Mouse (Mus musculus): ENCODE data around the gene Arl11. TPM values are rescaled to one million over a fixed set of nuclear protein-coding genes. Genes with fewer than 3 reads are reported as not detected.
"Not testable (repeated sequence)": the region's sequence is repeated elsewhere in the genome, so short reads cannot be mapped to it uniquely, and the experiment has no call there.

Arl11 gene
- polyA plus RNA-seq, 1 experiment from 2014 or later, result 0.67 TPM

DNA sequence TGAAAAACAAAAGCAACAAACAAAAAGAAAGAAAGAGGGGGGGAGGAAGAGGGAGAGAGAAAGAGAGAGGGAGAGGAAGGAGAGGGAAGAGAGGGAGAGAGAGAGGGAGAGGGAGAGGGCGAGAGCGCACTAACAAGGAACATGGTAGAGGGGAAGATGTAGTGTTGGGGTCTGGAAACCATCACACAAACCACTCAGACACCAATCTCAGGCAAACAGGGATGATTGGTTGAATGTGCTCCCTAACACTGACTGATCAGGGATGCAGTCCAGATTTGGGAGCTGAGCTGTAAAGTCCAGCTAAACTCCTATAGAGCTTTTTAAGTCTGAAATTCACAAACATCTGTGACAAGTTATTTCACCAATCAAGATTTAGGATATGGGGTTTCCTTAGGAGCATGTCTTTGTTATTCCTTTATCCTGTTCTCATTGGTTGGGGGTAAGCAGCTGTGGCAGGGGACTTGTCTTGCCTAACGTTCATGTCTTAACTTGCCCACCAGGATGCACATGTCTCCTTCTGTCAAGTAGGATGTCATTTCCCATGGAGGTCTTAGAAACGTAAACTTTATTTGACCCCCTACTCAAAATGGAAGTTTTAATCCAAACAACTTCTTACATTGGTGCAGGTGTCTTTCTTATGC, 5.5 kb upstream of the Arl11 start:
- DNase-seq (ENCODE audit: low spot score), result no peak
- Histone ChIP-seq H3K36me3 (no peaks in the 10 kb centered on the region), H3K27me3 (ENCODE audit: insufficient read depth, poor library complexity, severe bottlenecking) (no peaks in the 10 kb centered on the region), H3K4me3 (no peak overlapping the region), H3K27ac (no peak overlapping the region), H3K4me1 (replicated peaks) (no peaks in the 10 kb centered on the region), H3K9me3 (no peaks in the 10 kb centered on the region)
- WGBS, result 82% methylated on average over 4 of the region's 4 CpGs

DNA sequence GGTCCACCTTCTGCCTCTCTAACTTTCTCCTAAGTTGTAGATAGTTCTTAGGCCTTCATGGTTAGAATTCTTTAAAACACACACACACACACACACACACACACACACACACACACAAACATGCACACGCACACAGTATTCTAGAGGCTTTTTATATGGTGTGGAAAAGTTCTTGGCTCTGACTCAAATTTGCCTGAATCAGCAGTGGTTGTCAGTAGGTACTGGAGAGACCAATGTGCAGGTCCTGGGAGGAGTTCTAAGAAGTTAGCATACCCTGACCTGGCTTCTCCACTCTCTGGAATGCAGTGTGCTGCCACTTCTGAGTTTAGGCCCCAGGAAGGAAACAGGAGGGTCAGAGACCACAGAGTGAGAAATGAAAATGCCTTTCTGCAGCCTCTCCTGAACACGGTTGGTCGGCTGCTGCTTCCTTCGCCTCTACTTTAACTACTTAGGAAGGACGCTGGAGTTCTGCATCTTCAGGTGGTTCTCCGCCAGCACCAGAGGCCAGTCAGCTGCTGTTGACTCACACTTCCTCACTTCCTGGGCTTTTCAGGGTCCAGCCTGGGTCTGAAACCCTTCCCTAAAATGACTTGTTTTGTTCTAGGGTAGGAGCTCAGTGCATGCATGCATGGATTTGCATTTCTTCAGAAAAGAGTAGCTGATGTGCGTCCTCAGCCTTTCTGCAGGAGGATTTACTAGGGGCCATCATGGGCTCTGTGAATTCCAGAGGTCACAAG, 651 bp downstream of the Arl11 start:
- Histone ChIP-seq H3K9me3 (no peaks in the 10 kb centered on the region), H3K4me1 (replicated peaks) (peaks cover 12% of the 10 kb centered on the region; the same call in 1 of the 2 replicates), H3K27me3 (ENCODE audit: insufficient read depth, poor library complexity, severe bottlenecking) (no peaks in the 10 kb centered on the region), H3K4me3 (no peak overlapping the region), H3K36me3 (no peaks in the 10 kb centered on the region), H3K27ac (no peak overlapping the region)
- DNase-seq (ENCODE audit: low spot score), result no peak
- WGBS, result 72% methylated on average over 7 of the region's 7 CpGs

DNA sequence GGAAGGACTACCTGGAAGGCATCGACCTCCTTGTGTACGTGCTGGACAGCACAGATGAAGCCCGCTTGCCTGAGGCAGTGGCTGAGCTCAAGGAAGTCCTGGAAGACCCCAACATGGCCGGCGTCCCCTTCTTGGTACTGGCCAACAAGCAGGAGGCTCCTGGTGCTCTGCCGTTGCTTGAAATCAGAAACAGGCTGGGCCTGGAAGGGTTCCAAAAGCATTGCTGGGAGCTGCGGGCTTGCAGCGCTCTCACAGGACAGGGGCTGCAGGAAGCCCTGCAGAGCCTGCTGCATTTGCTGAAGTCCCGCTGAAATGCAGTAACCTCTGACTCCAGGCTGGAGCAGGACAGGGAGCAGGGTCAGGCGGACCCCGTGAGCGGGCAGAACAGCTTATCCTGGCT, 1.4 kb downstream of the Arl11 start:
- 69% methylated on average over 12 of the region's 12 CpGs for WGBS
- Histone ChIP-seq H3K4me3 (no peak overlapping the region), H3K4me1 (replicated peaks) (peaks cover 12% of the 10 kb centered on the region; the same call in 1 of the 2 replicates), H3K9me3 (no peaks in the 10 kb centered on the region), H3K27me3 (ENCODE audit: insufficient read depth, poor library complexity, severe bottlenecking) (no peaks in the 10 kb centered on the region), H3K36me3 (no peaks in the 10 kb centered on the region), H3K27ac (no peak overlapping the region)
- DNase-seq (ENCODE audit: low spot score), result no peak

DNA sequence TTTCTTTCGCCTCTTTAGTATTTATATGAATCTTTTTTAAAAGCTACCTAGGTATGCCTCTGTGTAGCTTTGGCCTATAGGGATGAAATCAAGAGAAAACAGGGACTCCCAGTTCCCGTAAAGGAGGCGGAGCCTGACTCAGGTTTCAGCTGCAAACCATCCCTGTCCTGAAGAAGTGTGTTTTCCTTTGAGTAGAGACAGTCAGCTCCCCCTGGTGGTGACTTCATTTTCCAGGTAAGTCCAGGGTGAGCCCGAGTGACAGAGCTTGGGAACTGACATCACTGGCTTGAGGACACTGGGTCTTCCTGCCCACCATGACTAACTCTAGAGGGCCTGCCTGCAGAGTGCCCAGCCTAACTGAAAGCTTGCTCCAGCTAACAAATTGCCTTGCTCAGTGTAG, 7.3 kb downstream of the Arl11 start:
- H3K27ac ChIP-seq, result no peak overlapping the region
- H3K9me3 ChIP-seq, result no peaks in the 10 kb centered on the region
- no peaks in the 10 kb centered on the region for H3K27me3 ChIP-seq (ENCODE audit: insufficient read depth, poor library complexity, severe bottlenecking)
- 35% methylated on average over 4 of the region's 4 CpGs for WGBS
- 0 out of 2 replicates have a peak, but pooled peaks cover 5% of the 10 kb centered on the region for H3K4me1 ChIP-seq (replicated peaks)
- peak; percentile 41 for DNase-seq (ENCODE audit: low spot score)
- H3K36me3 ChIP-seq, result no peaks in the 10 kb centered on the region
- no peak overlapping the region for H3K4me3 ChIP-seq

DNA sequence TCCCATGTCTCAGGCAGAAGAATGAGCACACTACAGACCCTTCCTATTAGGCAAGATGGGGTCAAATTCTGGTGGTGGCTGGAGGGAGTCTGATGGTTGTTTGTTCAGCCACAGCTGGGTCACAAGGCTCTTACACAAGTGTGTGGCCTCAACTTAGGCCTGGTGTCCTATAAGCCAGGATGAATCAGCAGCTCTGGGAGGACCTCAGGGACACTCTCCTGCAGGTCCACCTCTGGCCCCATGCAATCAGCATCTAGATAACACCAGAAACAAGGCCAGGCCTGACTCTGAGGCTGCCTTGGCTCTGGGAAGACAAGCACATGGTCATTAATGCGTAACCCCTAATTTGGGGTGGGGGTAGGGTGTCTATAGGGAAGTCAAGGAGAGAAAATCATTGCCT, 11.2 kb downstream of the Arl11 start:
- no peaks in the 10 kb centered on the region for H3K27me3 ChIP-seq (ENCODE audit: insufficient read depth, poor library complexity, severe bottlenecking)
- 0 out of 2 replicates have a peak, but pooled peaks cover 5% of the 10 kb centered on the region for H3K4me1 ChIP-seq (replicated peaks)
- peaks cover 9% of the 10 kb centered on the region; the same call in 1 of the 2 replicates for H3K9me3 ChIP-seq
- WGBS, result 94% methylated on average over 1 of the region's 1 CpGs
- no peak for DNase-seq (ENCODE audit: low spot score)
- no peak overlapping the region for H3K4me3 ChIP-seq
- no peak overlapping the region for H3K27ac ChIP-seq
- no peaks in the 10 kb centered on the region for H3K36me3 ChIP-seq

DNA sequence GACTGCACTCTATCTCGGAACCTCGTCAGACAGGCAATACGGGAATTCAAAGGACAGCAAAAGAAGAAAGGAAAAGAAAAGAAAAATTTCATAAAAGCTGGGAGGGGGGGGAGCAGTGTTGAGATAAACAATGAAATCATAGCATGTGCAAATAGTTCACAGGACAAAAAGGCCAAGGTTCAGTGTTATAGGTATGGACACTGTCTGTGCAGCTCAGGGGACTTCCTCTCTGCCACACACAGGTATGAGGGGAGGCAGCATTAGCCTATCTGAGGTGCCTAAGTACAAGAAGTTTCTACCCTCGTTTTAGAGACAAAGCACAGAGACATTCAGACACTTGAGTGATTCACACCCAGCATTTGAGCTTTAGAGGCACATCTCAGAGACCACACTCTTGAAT, 11.6 kb downstream of the Arl11 start:
- 0 out of 2 replicates have a peak, but pooled peaks cover 5% of the 10 kb centered on the region for H3K4me1 ChIP-seq (replicated peaks)
- WGBS, result 83% methylated on average over 4 of the region's 4 CpGs
- DNase-seq (ENCODE audit: low spot score), result no peak

DNA sequence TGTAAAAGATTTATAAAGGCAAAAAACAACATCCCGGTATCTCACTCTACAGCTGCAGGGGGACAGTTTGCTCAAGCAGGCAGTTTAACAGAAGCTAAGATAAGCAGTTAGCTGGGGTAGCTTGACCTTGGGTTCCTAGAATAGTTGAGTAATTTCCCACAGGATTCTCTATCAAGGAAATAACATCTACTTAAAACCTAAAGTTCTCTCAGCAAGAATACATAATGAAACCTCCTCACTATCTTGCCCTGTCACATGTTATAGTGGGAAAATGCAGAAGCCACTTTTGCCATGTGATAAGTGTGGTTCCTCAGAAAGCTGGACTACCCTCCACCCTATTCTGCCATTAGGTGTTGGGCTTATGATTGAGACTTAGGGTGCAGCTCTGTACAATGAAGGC, 13.2 kb downstream of the Arl11 start:
- 90% methylated on average over 1 of the region's 1 CpGs for WGBS

More for the DNA sequence above, 11.6 kb downstream of the Arl11 start:
- H3K27me3 ChIP-seq (ENCODE audit: insufficient read depth, poor library complexity, severe bottlenecking), result no peaks in the 10 kb centered on the region
- H3K4me3 ChIP-seq, result no peak overlapping the region
- H3K9me3 ChIP-seq, result peaks cover 9% of the 10 kb centered on the region; the same call in 1 of the 2 replicates
- H3K27ac ChIP-seq, result no peak overlapping the region
- H3K36me3 ChIP-seq, result no peaks in the 10 kb centered on the region

DNA sequence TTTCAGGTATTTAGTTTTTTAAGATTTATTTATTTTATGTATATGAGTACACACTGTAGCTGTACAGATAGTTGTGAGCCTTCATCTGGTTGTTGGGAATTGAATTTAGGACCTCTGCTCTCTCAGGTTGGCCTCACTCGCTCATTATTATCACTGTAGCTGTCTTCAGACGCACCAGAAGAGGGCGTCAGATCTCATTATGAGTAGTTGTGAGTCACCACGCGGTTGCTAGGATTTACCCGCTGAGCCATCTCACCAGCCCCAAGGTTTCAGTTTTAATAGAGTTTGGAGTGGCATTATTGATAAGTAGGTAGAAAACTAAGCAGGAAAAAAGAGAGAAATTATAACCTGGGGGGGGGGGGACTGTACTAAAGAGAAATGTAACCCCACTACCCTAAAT, 17.5 kb downstream of the Arl11 start:
- 20% methylated on average over 6 of the region's 6 CpGs for WGBS
- H3K36me3 ChIP-seq; H3K27ac ChIP-seq; DNase-seq (ENCODE audit: low spot score); H3K4me3 ChIP-seq; H3K9me3 ChIP-seq; H3K27me3 ChIP-seq (ENCODE audit: insufficient read depth, poor library complexity, severe bottlenecking): not testable (repeated sequence)
- H3K4me1 ChIP-seq (replicated peaks), result peaks cover 19% of the 10 kb centered on the region

More for the DNA sequence above, 13.2 kb downstream of the Arl11 start:
- H3K27ac ChIP-seq, result no peak overlapping the region
- no peak overlapping the region for H3K4me3 ChIP-seq
- no peaks in the 10 kb centered on the region for H3K27me3 ChIP-seq (ENCODE audit: insufficient read depth, poor library complexity, severe bottlenecking)
- H3K9me3 ChIP-seq, result peaks cover 9% of the 10 kb centered on the region; the same call in 1 of the 2 replicates
- peaks cover 6% of the 10 kb centered on the region for H3K4me1 ChIP-seq (replicated peaks)
- no peak for DNase-seq (ENCODE audit: low spot score)
- H3K36me3 ChIP-seq, result no peaks in the 10 kb centered on the region

DNA sequence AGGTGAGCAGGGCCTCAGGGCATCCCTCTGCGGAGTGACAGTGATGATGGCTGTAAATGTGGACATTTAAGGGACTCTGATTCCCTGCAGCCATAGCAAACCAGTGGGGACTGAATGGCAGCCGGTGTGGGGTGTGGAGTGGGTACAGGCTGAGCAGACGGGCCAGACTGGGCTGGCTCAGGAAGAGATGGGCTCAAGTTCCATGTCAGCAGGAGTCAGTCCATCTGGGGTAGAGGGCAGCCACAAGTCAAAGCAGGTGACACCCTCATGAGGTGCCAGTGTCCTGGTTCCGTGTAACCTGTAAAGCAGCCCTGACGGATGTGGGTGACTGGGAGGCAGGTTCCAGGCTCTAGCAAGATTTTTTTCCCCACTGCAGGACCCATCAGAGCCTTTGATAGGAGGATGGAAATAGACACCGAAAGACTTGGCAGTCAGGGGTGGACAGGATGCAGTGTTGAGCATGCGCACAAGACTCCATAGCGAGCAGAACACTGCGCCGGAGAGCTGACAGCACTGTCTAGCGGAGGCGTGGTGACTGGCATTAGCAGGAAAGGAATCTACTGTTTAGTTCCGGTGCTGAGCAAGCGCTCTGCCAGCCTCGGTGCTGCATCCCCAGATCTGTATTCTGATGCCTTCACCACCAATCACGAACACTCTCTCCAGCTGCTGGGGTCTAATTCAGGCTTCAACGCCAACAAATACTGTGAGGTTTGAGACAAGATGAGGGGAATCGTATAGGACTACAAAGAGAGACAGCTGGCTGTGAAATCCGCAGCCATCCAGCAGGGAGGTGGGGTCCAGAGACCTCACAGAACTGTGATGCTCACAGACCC, 18.3 kb downstream of the Arl11 start:
- H3K9me3 ChIP-seq, result peaks cover 2% of the 10 kb centered on the region; the same call in 1 of the 2 replicates
- H3K27me3 ChIP-seq (ENCODE audit: insufficient read depth, poor library complexity, severe bottlenecking), result no peaks in the 10 kb centered on the region
- peak overlapping the region; percentile 64 for H3K27ac ChIP-seq
- DNase-seq (ENCODE audit: low spot score), result peak; percentile 66
- no peaks in the 10 kb centered on the region for H3K36me3 ChIP-seq
- peak overlapping the region; percentile 40 for H3K4me3 ChIP-seq
- peaks cover 19% of the 10 kb centered on the region for H3K4me1 ChIP-seq (replicated peaks)
- 36% methylated on average over 19 of the region's 19 CpGs for WGBS

DNA sequence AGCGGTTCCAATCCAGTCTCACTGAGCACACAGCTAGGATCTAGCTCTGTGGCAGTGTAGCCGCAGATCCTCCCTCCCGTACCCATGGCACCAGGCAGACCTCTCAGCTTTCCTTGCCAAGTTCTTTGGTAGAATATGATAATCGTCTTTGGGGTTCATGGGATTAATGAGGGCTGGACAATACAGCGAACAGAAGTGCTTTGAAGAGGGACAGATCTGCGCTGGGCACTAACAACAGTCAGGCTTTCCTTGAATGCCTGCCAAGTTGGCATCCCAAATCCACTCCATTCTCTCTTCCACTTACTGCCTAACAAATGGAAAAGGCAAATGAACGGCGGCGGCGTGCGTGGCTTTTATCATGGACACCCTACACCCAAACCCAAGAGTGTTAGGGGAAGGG, 21.0 kb downstream of the Arl11 start:
- no peak for DNase-seq (ENCODE audit: low spot score)
- Histone ChIP-seq H3K36me3 (no peaks in the 10 kb centered on the region), H3K27me3 (ENCODE audit: insufficient read depth, poor library complexity, severe bottlenecking) (no peaks in the 10 kb centered on the region), H3K9me3 (no peaks in the 10 kb centered on the region), H3K4me1 (replicated peaks) (peaks cover 19% of the 10 kb centered on the region), H3K27ac (no peak overlapping the region), H3K4me3 (no peak overlapping the region)
- 85% methylated on average over 11 of the region's 11 CpGs for WGBS

DNA sequence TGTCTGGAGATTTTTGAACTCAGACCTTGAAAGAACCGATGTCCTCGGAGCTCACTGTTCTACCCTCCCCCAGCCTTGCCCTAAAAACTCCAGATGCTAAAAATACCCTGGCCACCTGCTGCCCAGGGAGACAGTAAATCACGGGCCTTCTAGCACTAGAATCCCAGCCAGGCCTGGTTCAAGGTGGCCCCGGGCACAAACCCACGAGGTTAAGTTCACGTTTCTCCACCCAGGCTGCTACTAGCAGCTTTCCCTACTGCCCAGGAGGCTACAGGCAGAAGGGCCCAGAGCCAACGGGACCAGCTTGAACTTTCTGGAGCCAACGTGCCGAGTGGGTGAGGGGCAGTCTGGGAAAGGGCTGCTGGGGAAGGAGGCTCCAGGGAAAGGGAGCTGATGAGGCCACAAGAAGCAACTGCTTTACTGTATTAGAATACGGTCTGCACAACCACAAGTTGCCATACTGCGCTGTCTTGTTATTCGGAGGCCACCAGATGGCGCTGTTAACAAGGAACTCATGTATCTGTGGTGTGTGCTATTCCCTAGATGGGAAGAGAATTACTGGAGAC, 21.5 kb downstream of the Arl11 start:
- 0 out of 2 replicates have a peak overlapping the region, but pooled peaks have one; percentile 6 for H3K27ac ChIP-seq
- no peaks in the 10 kb centered on the region for H3K36me3 ChIP-seq
- H3K9me3 ChIP-seq, result no peaks in the 10 kb centered on the region
- WGBS, result 30% methylated on average over 13 of the region's 13 CpGs
- peak; percentile 82 for DNase-seq (ENCODE audit: low spot score)
- no peaks in the 10 kb centered on the region for H3K27me3 ChIP-seq (ENCODE audit: insufficient read depth, poor library complexity, severe bottlenecking)
- peaks cover 19% of the 10 kb centered on the region for H3K4me1 ChIP-seq (replicated peaks)
- no peak overlapping the region for H3K4me3 ChIP-seq

DNA sequence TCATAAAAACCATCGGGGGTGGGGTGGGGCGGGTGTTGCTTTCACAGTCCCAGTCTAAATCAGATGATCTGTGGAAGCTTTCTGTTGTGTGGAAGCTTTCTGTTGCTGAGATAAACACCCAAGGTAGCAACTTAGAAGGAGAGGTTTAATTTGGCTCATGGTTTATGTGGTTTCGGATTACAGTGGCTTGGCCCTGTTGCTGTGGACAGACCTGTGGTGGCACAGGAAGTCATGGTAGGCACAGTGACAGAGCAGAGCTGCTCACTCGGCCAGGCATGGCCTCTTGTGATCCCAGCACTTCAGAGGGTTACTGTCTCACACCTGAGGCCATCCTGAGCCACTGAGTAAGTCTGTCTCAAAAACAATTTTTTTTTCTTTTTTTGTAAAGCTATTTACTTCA, 29.8 kb downstream of the Arl11 start:
- Histone ChIP-seq H3K4me1 (replicated peaks) (no peaks in the 10 kb centered on the region), H3K9me3 (no peaks in the 10 kb centered on the region), H3K36me3 (no peaks in the 10 kb centered on the region), H3K27ac (no peak overlapping the region), H3K27me3 (ENCODE audit: insufficient read depth, poor library complexity, severe bottlenecking) (no peaks in the 10 kb centered on the region), H3K4me3 (no peak overlapping the region)
- DNase-seq (ENCODE audit: low spot score), result no peak
- 84% methylated on average over 4 of the region's 4 CpGs for WGBS

Data from hindbrain, embryonic 10.5 days (tissue).